Mouse (Mus musculus): ENCODE measurements around the gene Ncbp3. TPM values are rescaled to one million over a fixed set of nuclear protein-coding genes. Genes with fewer than 3 reads are reported as not detected.

The Ncbp3 gene
- total RNA-seq, 2 experiments from 2014 or later, result 9.4 to 9.7 TPM

DNA sequence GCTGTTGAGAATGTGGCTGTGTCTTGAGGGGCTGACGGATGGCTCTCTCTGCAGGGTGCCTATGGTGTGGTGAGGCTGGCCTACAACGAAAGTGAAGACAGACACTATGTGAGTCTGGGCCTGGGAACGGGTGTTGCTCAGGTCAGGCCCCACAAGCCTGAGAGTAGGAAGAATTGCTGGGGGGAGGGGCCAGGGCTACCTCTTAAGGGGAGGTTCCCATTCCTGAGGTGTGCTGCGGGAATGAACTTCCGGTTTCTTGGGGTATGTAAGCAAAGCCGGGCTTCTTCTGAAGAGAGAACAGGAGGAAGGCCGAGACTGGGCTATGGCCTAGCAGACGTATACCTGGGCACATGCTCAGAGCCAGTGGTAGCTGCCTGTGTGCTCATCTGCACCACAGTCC is 20.6 kb upstream of the Ncbp3 start:
- no peak for DNase-seq (ENCODE audit: low spot score in 2 of 2)

DNA sequence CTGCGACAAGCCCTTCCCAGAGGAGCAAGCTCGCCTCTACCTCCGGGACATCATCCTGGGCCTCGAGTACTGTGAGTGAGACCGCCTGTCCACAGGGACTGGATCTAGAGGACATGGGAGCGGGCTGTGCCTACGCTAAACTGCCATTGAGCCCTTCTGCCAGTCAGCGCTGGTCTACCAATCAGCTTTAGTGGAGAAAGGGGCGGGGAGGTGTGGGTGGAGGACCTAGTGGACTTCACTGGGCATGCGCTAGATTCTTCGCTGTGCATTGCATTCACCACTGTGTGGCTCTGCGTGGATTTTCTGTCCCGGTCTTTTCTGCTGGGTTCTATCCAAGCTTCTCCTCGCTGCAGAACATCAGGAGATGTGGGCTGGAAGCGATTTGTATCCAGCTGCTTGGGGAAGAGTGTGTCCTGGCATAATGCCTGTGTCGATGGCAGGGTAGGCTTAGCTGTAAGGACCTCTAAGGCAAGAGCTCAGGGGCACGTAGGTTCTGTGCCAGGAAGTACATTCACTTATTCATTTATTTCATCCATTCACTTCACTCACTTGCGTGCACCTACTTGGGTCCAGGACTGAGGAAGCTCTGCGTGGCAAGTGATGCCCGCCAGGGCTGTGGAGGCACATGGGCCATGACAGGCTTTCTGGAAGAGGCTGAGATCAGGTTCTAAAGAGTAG is 16.6 kb upstream of the Ncbp3 start:
- DNase-seq (ENCODE audit: low spot score in 2 of 2), result peak; percentile 78 to 90

DNA sequence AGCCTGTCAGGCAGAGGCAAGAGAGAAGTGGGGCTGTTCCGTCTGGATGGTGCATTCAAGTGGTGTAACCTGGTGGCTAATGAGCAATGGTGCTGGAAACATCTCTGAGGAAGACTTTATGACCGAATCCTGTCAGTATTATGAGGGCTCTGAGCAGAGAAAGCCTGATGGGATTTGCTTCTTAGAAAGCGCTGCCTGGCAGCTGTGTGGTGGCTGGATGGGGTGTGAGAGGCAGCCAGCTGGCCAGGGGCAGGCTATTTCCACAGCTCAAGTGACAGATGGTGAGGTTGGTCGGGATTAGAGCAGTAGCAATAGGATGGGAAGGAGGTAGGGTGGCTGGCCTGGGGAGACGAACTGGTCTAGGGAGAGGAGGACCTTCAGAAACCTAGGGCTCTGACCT is 16.0 kb upstream of the Ncbp3 start:
- DNase-seq (ENCODE audit: low spot score in 2 of 2), result no peak

DNA sequence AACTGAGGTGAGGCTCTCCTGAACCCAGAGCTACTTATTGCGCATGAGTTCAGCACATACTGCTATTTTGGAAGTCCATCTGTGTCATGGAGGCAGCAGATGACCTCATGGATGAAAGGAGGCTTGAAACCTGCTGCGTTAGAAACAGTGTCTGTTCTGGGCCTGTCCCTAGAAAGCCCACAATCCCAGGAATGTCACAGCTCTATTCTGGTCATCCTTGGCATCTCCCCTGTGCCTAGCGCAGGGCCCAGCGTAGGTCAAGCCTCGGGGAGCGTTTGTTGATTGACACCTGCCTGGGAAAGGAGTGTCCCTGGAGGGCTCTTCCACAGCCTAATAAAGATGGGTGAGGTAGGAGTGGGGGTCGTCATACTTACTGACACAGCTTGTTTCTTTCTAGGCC is 11.5 kb upstream of the Ncbp3 start:
- no peak for DNase-seq (ENCODE audit: low spot score in 2 of 2)

DNA sequence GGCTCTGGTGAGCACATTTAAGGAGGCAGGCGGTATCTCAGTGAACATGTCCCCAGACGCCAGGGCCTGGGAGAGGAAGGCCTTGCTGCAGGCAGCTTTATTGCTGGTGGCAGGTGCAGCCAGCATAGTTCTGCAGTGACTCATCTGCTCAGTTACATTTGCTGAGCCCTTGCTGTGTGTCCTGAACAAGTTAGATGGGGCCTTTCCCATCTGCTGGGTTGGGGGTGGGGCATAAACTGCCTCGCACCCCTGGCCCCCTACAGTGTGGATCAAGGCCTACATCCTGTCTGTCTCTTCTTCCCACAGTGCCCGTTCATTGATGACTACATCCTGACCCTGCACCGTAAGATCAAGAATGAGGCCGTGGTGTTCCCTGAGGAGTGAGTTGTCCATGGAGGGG is 10.7 kb upstream of the Ncbp3 start:
- no peak for DNase-seq (ENCODE audit: low spot score in 2 of 2)

DNA sequence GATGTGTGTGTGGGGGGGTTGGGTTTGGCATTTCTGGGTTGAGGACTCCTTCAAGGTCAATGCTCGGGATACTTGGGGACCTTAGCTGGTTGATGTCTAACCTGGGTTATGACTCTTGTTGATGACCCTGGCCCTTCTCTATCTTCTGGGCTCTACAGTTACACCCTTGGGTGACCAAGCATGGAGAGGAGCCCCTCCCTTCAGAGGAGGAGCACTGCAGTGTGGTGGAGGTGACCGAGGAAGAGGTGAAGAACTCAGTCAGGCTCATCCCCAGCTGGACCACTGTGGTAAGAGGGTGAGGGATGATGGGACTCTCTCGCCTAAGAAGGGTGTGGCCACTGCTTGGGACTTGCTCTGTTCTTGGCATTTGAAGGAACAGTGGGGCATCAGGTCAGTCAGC is 9.9 kb upstream of the Ncbp3 start:
- no peak for DNase-seq (ENCODE audit: low spot score in 2 of 2)

DNA sequence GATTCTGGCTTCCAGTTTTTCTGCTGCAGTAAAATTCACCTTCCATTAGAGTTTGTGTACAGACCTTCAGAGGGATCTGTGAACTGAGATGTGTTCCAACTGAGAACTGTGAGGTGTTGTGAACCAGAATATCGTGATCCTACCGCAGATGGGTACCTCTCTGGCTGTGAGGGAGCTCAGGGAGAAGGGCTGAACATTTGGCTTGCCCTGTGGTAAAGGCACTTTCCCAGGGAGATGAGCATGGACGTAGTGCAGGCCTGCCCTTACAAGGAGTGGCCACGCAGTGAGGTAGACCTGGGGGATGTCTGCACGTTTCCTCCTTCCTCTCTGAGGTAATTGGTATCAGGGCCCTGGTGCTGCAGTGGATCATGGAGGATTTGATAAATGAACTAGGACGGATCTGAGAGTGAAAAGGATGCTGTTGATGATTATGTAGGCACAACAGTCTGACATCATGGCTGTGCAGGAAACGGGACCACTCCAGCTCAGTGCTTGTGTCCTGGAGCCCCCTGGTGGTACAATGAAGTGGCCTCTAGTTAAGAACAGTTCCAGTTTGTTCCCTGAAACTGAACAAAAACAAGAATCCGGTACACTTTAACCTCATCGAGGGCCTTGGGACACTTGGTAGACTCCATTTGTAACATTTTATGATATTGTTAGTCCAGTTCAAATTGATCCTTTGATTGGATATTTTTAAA is 8.3 kb upstream of the Ncbp3 start:
- peak in 1 of 2 experiments; percentile 75 for DNase-seq (ENCODE audit: low spot score in 2 of 2)

DNA sequence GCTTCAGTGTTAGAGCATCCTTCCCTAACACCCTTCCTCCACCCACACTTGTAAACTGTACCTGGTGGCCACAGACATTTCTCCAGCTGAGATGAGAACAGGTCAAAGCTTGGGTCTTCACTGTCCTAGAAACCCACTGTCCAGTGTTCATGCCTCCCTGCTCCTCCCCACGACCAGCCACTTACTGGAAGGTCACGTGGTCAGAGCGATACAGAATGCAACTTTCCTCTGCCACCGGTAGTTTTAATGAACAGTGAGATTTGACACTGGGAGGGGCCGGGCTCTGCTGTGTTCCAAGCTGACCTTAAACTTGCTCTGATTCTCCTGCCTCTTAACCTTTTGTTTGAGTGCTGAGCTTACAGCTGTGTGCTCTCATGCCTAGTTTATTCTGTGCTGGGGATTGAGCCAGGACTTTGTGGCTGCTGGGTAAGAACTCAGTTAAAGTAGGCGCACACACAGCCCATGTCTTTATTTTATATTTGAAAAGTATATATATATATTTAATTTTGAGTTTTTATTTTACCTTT is 3.3 kb upstream of the Ncbp3 start:
- DNase-seq (ENCODE audit: low spot score in 2 of 2), result no peak

DNA sequence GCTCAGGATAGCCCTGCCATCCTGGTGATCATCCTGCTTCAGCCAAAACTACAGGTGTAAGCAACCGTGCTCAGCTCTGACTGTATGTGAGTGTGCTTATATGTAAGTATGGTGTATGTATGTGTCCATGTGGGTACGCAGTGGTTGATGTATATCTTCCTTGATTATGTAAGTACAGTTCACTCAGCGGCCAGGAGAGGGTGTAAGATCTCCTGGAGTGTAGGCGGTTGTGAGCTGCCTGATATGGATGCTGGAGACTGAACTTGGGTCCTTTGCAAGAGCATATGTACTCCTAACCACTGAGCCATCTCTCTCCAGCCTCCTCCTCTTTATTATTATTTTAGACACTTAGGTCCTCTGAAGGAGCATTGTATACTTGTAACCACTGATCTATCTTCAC is 2.8 kb upstream of the Ncbp3 start:
- no peak for DNase-seq (ENCODE audit: low spot score in 2 of 2)

DNA sequence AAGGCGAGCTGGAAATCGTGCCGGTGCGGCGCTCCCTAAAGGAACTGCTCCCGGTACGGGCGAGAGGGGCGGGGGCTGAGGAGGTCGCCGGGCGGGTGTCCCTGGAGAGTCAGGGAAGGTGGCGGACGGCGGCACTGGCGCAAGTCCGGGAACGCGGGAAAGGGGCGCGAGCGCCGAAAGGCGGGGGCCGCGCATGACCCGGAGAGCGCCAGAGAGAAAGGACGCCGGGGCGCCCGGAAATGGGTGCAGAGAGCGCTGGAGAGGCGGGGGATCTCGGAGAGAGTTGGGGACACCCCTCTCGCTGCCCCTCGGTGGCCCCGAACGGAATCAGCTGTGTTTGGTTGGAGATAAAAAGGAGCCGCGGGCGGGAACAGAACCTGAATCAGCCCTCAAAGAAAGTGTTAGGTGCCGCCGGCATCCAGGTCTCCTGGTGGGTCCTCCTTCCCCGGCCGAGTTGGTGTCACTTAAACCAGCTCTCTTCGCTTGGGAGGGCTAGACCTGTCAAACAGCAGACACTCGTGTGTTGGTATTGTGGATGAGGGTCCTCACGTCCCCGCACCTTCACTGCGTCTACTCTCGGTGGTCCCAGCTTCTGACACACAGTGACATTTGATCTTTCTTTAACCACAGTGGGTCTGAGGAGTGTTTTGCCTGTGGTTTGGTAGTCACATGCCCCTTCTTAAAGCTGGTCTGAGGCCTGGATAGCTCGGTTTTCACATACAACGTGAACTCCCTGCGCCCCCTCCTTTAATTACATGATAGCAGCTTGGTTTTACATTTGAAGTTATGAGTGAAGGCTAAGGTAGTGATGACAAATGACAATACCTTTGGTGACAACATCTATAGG is 670 bp downstream of the Ncbp3 start:
- DNase-seq (ENCODE audit: low spot score in 2 of 2), result no peak

DNA sequence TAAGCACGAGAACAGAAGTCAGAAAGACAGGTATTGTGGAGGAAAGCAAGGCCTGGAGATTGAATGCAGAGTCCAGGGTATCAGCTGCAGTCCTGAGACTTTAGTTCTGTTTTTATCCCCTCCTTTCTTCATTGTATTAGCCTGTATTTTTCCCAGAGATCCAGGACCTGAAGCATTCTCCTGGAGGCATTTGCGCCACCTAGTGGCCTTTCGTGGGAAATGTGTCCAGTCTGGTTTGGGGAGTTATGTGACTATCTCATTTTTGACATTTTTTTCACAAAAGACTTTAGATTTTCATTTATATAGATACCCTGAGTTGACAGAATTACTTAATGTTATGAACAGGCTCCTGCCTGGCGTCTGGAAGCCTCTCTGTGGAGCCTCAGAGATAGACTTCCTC is 1.8 kb downstream of the Ncbp3 start:
- DNase-seq (ENCODE audit: low spot score in 2 of 2), result peak; percentile 72 to 83

DNA sequence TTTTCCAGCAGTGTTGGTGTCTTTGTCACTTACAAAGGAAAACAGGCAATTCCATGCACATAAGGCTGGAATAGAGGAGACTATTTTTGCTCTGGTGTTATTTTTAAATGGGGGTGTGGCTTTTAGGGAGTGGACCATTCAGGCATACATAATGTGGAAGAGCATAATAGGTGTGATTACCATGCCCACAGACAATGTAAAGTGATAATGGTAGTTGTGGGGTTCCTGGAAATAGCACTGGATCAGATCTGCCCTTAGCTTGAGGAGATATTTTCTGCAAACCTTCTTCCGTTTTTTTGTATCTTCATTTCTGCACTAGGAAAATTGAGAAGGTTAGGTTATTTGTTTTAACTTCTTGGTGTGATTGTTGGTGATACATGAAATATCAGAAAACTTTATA is 5.2 kb downstream of the Ncbp3 start:
- no peak for DNase-seq (ENCODE audit: low spot score in 2 of 2)

DNA sequence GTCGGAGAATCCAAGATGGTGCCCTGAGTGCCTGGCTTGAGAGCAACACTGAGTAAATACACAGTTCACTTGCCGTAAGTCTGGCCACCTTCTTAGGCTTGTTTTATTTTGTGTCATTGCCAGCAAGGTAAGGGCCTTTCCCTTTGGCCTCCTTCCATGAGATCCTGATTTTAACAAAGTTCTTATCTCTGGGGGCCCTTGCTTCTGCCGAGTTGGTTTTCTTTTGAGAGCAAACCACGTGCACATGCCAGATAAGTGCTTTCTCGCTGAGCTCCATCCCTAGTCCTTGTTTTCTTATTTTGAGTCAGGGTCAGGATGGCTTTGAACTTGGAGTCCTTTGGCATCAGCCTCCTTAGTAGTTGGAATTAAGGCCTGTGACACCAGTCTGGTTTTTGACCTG is 10.1 kb downstream of the Ncbp3 start:
- no peak for DNase-seq (ENCODE audit: low spot score in 2 of 2)

DNA sequence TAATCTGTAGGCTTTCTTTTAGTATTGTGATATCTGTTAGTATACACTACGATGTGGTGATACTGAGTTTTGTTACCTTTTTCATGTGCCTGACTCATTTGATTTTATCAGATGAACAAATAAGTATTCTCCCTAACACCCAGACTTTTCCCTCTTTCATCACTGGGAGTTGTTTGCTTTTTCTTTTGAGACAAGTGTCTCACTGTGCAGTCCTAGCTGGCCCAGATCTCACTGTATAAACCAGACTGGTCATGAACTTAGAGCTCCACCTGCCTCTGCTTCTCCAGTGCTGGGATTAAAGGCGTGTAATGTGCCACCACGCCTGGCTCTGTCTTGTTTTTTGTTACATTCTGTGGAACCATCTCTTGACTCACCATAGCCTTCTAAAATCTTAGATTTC is 12.0 kb downstream of the Ncbp3 start:
- DNase-seq (ENCODE audit: low spot score in 2 of 2), result no peak

DNA sequence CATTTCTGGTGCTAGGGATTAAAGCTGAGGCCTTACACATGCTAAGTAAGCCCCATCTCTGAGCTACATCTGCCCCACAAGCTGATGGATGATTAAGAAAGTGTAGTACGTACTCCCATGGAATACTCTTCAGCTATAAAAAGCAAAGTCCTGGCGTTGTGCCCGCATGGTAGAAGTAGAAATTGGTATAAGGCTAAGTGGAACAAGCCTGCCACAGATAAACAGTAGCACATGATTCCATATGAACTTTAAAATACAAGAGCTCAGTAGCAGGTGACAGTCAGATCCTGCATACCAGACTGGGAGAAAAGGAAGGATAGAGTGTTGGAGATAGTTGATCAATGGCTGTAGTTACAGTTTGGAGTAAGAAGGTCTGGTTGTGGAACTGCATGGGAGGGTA is 13.8 kb downstream of the Ncbp3 start:
- no peak for DNase-seq (ENCODE audit: low spot score in 2 of 2)

DNA sequence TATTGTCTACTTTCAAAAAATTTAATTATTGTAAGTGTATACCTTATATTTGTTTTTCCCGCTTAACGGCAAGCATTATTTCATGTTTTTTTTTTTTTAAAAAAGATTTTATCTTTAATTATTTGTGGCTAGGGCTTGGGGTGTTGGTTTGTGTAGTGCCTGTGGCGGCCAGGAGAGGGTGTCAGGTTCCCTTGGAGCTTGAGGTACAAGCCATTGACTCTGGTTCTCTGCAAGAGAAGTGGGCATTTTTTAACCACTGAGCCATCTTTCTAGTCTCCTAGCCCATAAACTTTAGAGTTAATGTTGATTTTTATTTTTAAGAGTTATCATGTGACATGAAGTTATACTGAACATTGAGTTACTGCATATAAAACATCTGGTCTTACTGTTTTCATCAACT is 24.3 kb downstream of the Ncbp3 start:
- DNase-seq (ENCODE audit: low spot score in 2 of 2), result no peak

DNA sequence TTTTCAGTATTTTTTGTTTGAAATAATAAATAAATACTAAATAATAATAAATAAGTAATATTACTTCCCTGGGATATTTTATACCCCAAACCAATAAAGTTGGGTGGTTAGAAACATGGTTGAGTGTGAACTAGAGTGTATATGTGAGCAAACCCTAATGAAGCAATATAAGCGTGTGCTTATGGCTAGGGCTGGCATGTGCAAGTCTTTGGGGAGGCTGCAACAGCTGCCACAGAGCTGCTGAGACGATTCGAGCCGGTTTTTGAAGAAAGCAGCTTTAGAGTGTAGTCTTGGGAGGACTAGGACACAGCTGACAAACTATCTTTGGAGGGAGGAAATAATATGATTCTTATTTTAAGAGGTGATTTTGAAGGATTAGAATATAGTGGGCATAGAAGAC is 28.7 kb downstream of the Ncbp3 start:
- no peak for DNase-seq (ENCODE audit: low spot score in 2 of 2)

DNA sequence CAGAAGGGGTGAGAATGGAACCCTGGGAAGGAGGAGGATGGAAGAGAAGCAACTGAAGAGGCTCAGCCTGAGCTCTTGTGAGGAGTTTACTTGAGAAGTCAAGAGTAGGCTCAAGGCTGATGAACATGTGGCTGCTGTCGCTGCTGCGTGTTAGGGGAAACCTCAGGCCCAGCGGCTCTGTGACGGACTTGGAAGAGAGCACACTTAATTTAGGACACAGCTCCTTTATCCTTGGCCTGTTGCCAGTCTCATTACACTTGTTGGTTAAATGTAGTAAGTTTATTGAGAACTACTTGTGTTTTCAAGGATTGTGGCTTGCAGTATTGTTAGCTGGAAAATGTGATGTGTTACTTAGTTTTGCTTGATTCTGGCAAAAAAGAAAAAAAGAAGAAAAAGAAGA is 29.1 kb downstream of the Ncbp3 start:
- DNase-seq (ENCODE audit: low spot score in 2 of 2), result peak in 1 of 2 experiments; percentile 31

DNA sequence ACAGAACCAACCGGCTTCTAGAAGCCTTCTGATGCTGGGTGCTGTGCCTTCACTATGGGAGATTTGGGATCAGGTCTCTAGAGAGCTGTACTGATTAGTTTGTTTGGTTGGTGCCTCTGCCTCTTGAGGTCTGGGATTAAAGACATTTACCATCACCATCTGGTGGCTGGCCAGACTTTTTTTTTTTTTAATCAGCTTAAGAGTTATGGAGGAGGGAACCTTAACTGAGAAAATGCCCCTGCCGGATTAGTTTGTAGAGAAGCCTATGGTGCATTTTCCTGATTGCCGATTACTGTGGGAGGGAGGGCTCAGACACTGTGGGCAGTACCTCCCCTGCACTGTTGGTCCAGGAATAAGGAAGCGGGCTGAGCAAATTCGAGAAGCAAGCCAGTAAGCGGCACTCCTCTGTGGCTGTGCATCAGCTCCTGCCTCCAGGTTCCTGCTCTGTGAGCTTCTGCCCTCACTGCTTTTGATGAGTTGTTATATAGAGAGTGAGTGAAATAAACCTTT is 29.7 kb downstream of the Ncbp3 start:
- DNase-seq (ENCODE audit: low spot score in 2 of 2), result no peak

DNA sequence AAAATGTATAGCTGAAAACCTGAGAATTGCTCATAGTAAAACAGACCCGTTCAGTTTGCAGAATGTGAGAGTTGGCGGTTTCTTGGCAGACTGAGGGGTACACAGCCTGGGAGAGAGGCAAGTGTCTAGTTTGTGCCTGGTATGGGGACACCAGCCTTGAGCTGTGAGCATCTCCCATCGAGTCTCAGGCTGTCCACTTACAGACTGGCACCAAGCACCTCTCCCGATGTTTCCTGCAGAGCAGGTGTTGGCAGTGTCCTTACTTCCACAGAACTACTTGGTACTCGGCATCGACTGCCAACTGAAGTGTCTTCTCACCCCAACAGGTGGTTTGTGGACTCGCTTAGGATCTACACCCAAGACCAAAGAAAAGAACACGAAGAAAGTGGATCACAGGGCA is 31.0 kb downstream of the Ncbp3 start:
- DNase-seq (ENCODE audit: low spot score in 2 of 2), result no peak

DNA sequence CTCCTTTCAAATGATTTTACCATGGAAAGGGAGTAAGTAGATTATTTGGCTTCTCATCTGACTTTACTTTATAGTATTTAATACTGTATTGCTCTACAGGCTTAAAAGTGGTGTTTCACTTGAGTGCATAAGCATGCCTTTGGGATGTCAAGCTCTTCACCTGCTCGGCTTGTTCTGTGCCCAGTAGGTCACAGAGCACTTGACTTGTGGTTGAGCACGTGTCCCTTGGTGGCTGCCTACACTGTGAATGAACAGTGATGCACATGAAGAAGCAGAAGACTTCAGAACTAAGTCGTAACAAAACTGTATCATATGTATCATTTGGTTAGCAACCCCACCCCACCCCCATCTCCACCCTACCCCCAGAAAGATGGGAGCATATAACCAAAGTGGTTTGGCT is 32.7 kb downstream of the Ncbp3 start:
- DNase-seq (ENCODE audit: low spot score in 2 of 2), result no peak

DNA sequence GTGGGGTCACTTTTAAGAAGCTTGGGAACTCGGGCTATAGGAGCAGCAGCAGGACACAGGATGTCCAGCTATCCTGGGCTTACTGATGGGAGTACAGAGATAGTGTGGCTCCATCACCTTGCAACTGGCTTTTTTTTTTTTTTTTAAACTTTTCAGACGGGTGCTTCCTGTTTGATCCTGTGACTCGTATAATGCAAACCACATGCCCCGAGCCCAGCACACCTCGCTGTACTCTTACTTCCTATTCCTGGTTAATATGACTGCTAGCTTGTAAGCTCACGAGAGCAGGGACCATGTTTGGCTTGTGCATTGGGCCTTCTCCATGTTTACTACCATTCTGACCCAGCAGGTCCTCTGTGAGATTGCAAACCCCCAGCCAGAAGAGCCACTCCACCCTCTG is 36.7 kb downstream of the Ncbp3 start:
- DNase-seq (ENCODE audit: low spot score in 2 of 2), result no peak
